9 mouse cellular contexts compared by ENCODE assay signal in the genomic region with DNA sequence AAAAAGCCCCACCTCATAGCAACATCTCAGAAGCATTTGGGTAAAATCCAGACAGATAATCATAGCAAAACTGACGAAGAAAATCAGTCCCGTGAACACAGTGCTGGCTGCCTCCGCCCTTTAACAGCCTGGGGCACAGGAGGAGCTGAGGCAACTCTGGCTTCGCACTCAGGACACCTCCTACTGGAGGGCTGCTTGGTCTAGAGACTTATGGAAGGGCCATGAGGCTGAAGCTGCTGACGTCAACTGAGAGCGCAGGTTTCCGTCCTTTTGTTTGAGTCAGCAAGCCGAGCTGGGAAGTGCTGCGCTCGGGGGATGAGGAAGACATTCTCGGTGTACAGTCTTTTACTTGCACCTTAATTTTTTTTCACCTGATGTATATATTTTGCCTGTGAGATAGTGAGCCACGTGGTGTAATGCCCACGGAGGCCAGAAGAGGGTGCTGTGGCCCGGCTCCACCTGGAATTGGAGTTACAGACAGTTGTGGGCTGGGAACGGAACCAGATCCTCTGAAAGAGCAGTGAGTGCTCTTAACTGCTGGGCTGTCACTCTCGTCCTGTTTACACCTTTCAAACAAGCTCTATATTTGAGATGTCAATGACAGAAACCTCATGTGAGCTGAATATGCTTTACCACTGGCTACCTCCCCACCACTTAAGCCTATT. TPM values are rescaled to one million over a fixed set of nuclear protein-coding genes. Genes with fewer than 3 reads are reported as not detected.
DNase-seq lines count a peak whose midpoint lies in the region; ATAC-seq and TF ChIP-seq lines count a peak whose summit lies in the region.
"Had no signal": no experiment of that assay in that cellular context is flagged by ENCODE, and none has a peak within 500 bp of the region (broad histone marks: within the 10 kb centered on the region; RNA-seq: fewer than 3 reads in every experiment).

No protein-coding gene starts in this region.

- no peak overlapping the region for H3K9ac ChIP-seq in intestine, embryonic 14.5 days (ENCODE audit: low read length)
- H3K9ac ChIP-seq in intestine, embryonic 16.5 days (ENCODE audit: low read depth, low read length): no peak overlapping the region
- H3K9ac ChIP-seq in liver, postnatal 0 days (replicated peaks): no peak overlapping the region
- H3K9ac ChIP-seq: limb, embryonic 15.5 days had no signal

- 61% methylated on average over 16 of the region's 16 CpGs for WGBS in intestine, embryonic 14.5 days
- 60% methylated on average over 16 of the region's 16 CpGs for WGBS in intestine, embryonic 16.5 days
- 57% methylated on average over 16 of the region's 16 CpGs for WGBS in liver, postnatal 0 days (ENCODE audit: insufficient replicate concordance)

- TF ChIP-seq EP300 in liver, postnatal 0 days (IDR thresholded peaks at IDR 0.05; ENCODE audit: low read depth): no peak

- H3K36me3 ChIP-seq in intestine, embryonic 14.5 days (ENCODE audit: control insufficient read depth, insufficient read depth, low read length): peaks cover 4% of the 10 kb centered on the region; the same call in 1 of the 2 replicates
- H3K36me3 ChIP-seq in intestine, embryonic 16.5 days (ENCODE audit: control insufficient read depth, insufficient read depth, low read length): no peaks in the 10 kb centered on the region
- no peaks in the 10 kb centered on the region for H3K36me3 ChIP-seq in liver, postnatal 0 days (replicated peaks; ENCODE audit: insufficient read depth, low read length)

- no peaks in the 10 kb centered on the region for H3K27me3 ChIP-seq in intestine, embryonic 14.5 days (replicated peaks; ENCODE audit: control insufficient read depth, insufficient read depth, low read length)
- H3K27me3 ChIP-seq in intestine, embryonic 16.5 days (replicated peaks; ENCODE audit: control insufficient read depth, insufficient read depth, low read length): no peaks in the 10 kb centered on the region
- H3K27me3 ChIP-seq in liver, postnatal 0 days (ENCODE audit: insufficient read depth, low read length): no peaks in the 10 kb centered on the region
- H3K27me3 ChIP-seq: limb, embryonic 15.5 days had no signal

- ATAC-seq in intestine, embryonic 14.5 days (replicated peaks; ENCODE audit: low FRiP score, low TSS enrichment, low read depth): no peak
- ATAC-seq in intestine, embryonic 16.5 days: no peak; the same call in 1 of the 2 replicates
- peak; percentile 15; the same call in 1 of the 2 replicates for ATAC-seq in liver, postnatal 0 days

- 0 out of 2 replicates have a peak, but pooled peaks cover 4% of the 10 kb centered on the region for H3K9me3 ChIP-seq in intestine, embryonic 14.5 days (ENCODE audit: control insufficient read depth, low read length)
- no peaks in the 10 kb centered on the region for H3K9me3 ChIP-seq in intestine, embryonic 16.5 days (ENCODE audit: control insufficient read depth, low read length)
- no peaks in the 10 kb centered on the region for H3K9me3 ChIP-seq in liver, postnatal 0 days (ENCODE audit: low read length)
- H3K9me3 ChIP-seq: limb, embryonic 15.5 days had no signal

- no peak overlapping the region for H3K4me2 ChIP-seq in intestine, embryonic 14.5 days (ENCODE audit: low read length)
- H3K4me2 ChIP-seq in intestine, embryonic 16.5 days (ENCODE audit: low read depth, low read length): no peak overlapping the region
- no peak overlapping the region for H3K4me2 ChIP-seq in liver, postnatal 0 days (ENCODE audit: low read depth, low read length)
- H3K4me2 ChIP-seq: limb, embryonic 15.5 days had no signal

- no peak overlapping the region for H3K27ac ChIP-seq in intestine, embryonic 14.5 days (ENCODE audit: low read depth)
- no peak overlapping the region for H3K27ac ChIP-seq in intestine, embryonic 16.5 days (ENCODE audit: low read length)
- no peak overlapping the region for H3K27ac ChIP-seq in liver, postnatal 0 days (ENCODE audit: low read depth)
- H3K27ac ChIP-seq: limb, embryonic 15.5 days had no signal

- H3K4me3 ChIP-seq in intestine, embryonic 14.5 days (ENCODE audit: low read depth, low read length): no peak overlapping the region
- no peak overlapping the region for H3K4me3 ChIP-seq in intestine, embryonic 16.5 days (ENCODE audit: low read length)
- no peak overlapping the region for H3K4me3 ChIP-seq in liver, postnatal 0 days (ENCODE audit: low read depth, low read length)
- H3K4me3 ChIP-seq: limb, embryonic 15.5 days had no signal

- TF ChIP-seq CTCF in liver, postnatal 0 days (IDR thresholded peaks at IDR 0.05; ENCODE audit: low read depth): peak; percentile 62

- no peaks in the 10 kb centered on the region for H3K4me1 ChIP-seq in intestine, embryonic 14.5 days (replicated peaks; ENCODE audit: control insufficient read depth, insufficient read depth, low read length)
- H3K4me1 ChIP-seq in intestine, embryonic 16.5 days (ENCODE audit: control insufficient read depth, insufficient read depth, low read length): peaks cover 4% of the 10 kb centered on the region; the same call in 1 of the 2 replicates
- H3K4me1 ChIP-seq in liver, postnatal 0 days (ENCODE audit: insufficient read depth): no peaks in the 10 kb centered on the region
- H3K4me1 ChIP-seq: limb, embryonic 15.5 days had no signal

- DNase-seq in intestine, embryonic 14.5 days (ENCODE audit: low spot score): peak; percentile 70
- DNase-seq in CD4-positive helper T cell, adult 2 months (ENCODE audit: low read depth, low spot score): peak; percentile 50
- DNase-seq in ZHBTc4 (ENCODE audit: low read depth, low spot score): peak; percentile 73
- DNase-seq in liver, postnatal 0 days: peak; percentile 52
- no peak for DNase-seq in kidney, adult 18-20 months
- no peak for DNase-seq in right cerebral cortex, postnatal 25 days
- no peak for DNase-seq in frontal cortex, postnatal 14 days (ENCODE audit: low spot score in 2 of 2)

RNA-seq across cellular contexts. Expression of a gene that starts 18.5 kb away (rescaled TPM):
- polyA plus RNA-seq in intestine, embryonic 14.5 days (2014; fragmentation: Nextera tagmentation; extraction: Ambion mirVana): 19.4 and 22.3 TPM in 2 replicates
- 34.1 and 35.9 TPM in 2 replicates for polyA plus RNA-seq in intestine, embryonic 16.5 days (2015; fragmentation: Nextera tagmentation; extraction: Ambion mirVana)
- 0.43 and 0.49 TPM in 2 replicates for polyA plus RNA-seq in liver, postnatal 0 days (2015; fragmentation: Nextera tagmentation; extraction: Ambion mirVana)

Comparison
In these comparisons a context has a peak if more than half of its experiments do, and no peak if none do; other contexts are left out.
1. DNase-seq: peak in intestine, embryonic 14.5 days (single experiment), CD4-positive helper T cell, adult 2 months (single experiment), ZHBTc4 (single experiment) and liver, postnatal 0 days (single experiment); none in kidney, adult 18-20 months (single experiment), right cerebral cortex, postnatal 25 days (single experiment) and frontal cortex, postnatal 14 days (0 of 2).
2. RNA of a gene that starts 18.5 kb away (polyA plus RNA-seq): 34.1 to 35.9 TPM in intestine, embryonic 16.5 days and 19.4 to 22.3 TPM in intestine, embryonic 14.5 days; 0.43 to 0.49 TPM in liver, postnatal 0 days; every median in the first group is over 10 times any median in the second.